Mouse (Mus musculus) C2C12 (cell line): ENCODE data around the gene Pde8a. TPM values are rescaled to one million over a fixed set of nuclear protein-coding genes. Genes with fewer than 3 reads are reported as not detected.

Experiments used
- H3K27me3 ChIP-seq: one replicate; pipeline ENCODE4 v1.6.1; 2011; ENCODE audit not compliant: control insufficient read depth, insufficient read depth, insufficient read length
- H3K36me3 ChIP-seq: one replicate; pipeline ENCODE4 v1.6.1; 2011; ENCODE audit not compliant: control insufficient read depth, insufficient read depth
- H3K4me3 ChIP-seq: one replicate; pipeline ENCODE4 v1.5.1; 2011; ENCODE audit warnings: mild to moderate bottlenecking, control low read depth; ENCODE audit not compliant: poor library complexity, insufficient read depth, severe bottlenecking
- H3K79me2 ChIP-seq: one replicate; pipeline ENCODE4 v1.6.1; 2011; ENCODE audit not compliant: control insufficient read depth, insufficient read depth
- H3K79me3 ChIP-seq: one replicate; pipeline ENCODE4 v1.6.1; 2011; ENCODE audit warnings: low read depth, control low read depth
- H3ac ChIP-seq: one replicate; pipeline ENCODE3; 2011; ENCODE audit warnings: low read depth; ENCODE audit not compliant: control insufficient read depth, insufficient read length
- CEBPB ChIP-seq: IDR thresholded peaks from one replicate; pipeline ENCODE4 v1.6.1; 2011; ENCODE audit warnings: low read depth, mild to moderate bottlenecking, control low read depth, moderate library complexity
- CTCF ChIP-seq: IDR thresholded peaks from one replicate; pipeline ENCODE4 v1.5.1; 2011; ENCODE audit not compliant: control insufficient read depth, insufficient read depth, insufficient read length
- FOSL1 ChIP-seq: IDR thresholded peaks from one replicate; pipeline ENCODE4 v1.8.0; 2011; ENCODE audit warnings: mild to moderate bottlenecking, low read length; ENCODE audit not compliant: poor library complexity, insufficient read depth, severe bottlenecking
- MAX ChIP-seq: IDR thresholded peaks from one replicate; pipeline ENCODE4 v1.6.1; 2011; ENCODE audit warnings: mild to moderate bottlenecking, control low read depth
- MYOD1 ChIP-seq: IDR thresholded peaks from one replicate; pipeline ENCODE4 v1.6.1; 2011; ENCODE audit warnings: low read depth; ENCODE audit not compliant: control insufficient read depth, insufficient read length
- MYOG ChIP-seq: IDR thresholded peaks from one replicate; pipeline ENCODE4 v1.6.1; 2011; ENCODE audit not compliant: control insufficient read depth, insufficient read length; ENCODE audit errors: extremely low read depth
- USF1 ChIP-seq: IDR thresholded peaks from one replicate; pipeline ENCODE4 v1.6.1; 2011; ENCODE audit warnings: low read depth, mild to moderate bottlenecking, control low read depth, moderate library complexity
- polyA plus RNA-seq: library from polyadenylated mRNA; unstranded; fragments of >200 nt; fragmentation: generic; extraction: Trizol; gene quantifications from one replicate; pipeline ENCODE4 v1.2.1, GENCODE M21; 2012; ENCODE audit warnings: missing spikeins

Pde8a gene
- polyA plus RNA-seq, 1 experiment, result 2.1 TPM

GRCm38 (mm10) chr7:81286946-81287345 is 73.5 kb downstream of the Pde8a start:
- Histone ChIP-seq H3K27me3 (no peaks in the 10 kb centered on the region), H3K36me3 (no peaks in the 10 kb centered on the region), H3ac (no peak overlapping the region), H3K4me3 (no peak overlapping the region), H3K79me3 (no peaks in the 10 kb centered on the region), H3K79me2 (no peaks in the 10 kb centered on the region)
- no peak for TF ChIP-seq MYOG
- no peak for TF ChIP-seq CTCF
- no peak for TF ChIP-seq MAX
- no peak for TF ChIP-seq CEBPB
- TF ChIP-seq USF1, result no peak
- no peak for TF ChIP-seq FOSL1
- no peak for TF ChIP-seq MYOD1

- Histone ChIP-seq H3K27me3 (no peaks in the 10 kb centered on the region), H3K79me3 (no peaks in the 10 kb centered on the region), H3K4me3 (no peak overlapping the region), H3ac (no peak overlapping the region), H3K79me2 (no peaks in the 10 kb centered on the region), H3K36me3 (no peaks in the 10 kb centered on the region)
- TF ChIP-seq MYOG (no peak), MYOD1 (no peak)
These were observed 81.8 kb downstream of the Pde8a start for GRCm38 (mm10) chr7:81295169-81295568.

- Histone ChIP-seq H3K4me3 (no peak overlapping the region), H3K36me3 (no peaks in the 10 kb centered on the region), H3K79me2 (no peaks in the 10 kb centered on the region), H3K79me3 (no peaks in the 10 kb centered on the region), H3K27me3 (no peaks in the 10 kb centered on the region), H3ac (no peak overlapping the region)
- no peak for TF ChIP-seq MYOG
- no peak for TF ChIP-seq MYOD1
- no peak for TF ChIP-seq MAX
These were observed 84.8 kb downstream of the Pde8a start for GRCm38 (mm10) chr7:81298206-81298605.

DNA sequence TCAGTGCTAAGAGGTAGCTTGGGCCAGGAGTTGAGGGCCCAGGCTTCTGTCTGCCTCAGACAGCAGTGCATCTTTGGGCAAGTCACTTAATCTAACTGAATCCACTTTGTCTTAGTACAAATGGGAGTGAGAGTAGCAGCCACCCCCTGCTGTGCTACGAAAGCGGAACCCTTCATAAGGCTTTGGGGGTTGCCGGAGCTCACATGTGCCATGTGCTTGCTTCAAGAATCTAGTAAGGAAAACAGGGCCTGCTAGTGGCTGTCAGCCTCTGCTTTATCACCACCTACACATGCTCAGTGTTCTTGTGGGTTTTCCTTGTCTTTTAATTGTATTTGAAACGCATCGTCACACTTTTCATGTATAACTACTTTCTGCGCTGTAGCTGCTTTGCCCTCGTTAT is 87.9 kb downstream of the Pde8a start:
- Histone ChIP-seq H3K4me3 (no peak overlapping the region), H3K79me2 (no peaks in the 10 kb centered on the region)
- TF ChIP-seq MYOG, result no peak
- TF ChIP-seq CEBPB, result no peak
- TF ChIP-seq MAX, result no peak
- no peak for TF ChIP-seq MYOD1
- no peak for TF ChIP-seq FOSL1
- TF ChIP-seq CTCF, result no peak
- no peak for TF ChIP-seq USF1

DNA sequence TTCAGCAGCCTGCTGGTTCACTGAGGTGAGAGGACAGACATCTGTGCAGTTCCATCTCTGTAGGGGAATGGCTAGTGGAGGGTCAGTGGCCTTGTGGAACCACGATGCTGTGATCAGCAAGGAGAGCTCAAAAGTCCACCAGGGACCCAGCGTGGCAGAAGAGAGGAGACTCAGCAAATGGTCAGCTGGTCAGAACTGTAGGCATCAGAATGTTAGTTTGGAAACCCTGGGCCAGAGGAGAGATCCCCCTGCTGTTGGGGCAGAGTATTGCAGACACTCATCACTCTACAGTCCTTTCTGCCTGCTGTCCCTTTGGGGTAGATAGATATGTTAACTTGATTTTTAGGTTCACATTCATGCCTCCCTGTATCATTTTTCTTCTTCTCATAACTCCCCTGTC is 90.3 kb downstream of the Pde8a start:
- Histone ChIP-seq H3K79me2 (no peaks in the 10 kb centered on the region), H3K79me3 (no peaks in the 10 kb centered on the region), H3K4me3 (no peak overlapping the region), H3K36me3 (no peaks in the 10 kb centered on the region), H3ac (no peak overlapping the region), H3K27me3 (no peaks in the 10 kb centered on the region)
- no peak for TF ChIP-seq CTCF
- TF ChIP-seq MYOG, result no peak
- no peak for TF ChIP-seq FOSL1
- no peak for TF ChIP-seq USF1
- no peak for TF ChIP-seq MYOD1
- no peak for TF ChIP-seq CEBPB
- no peak for TF ChIP-seq MAX

More for the DNA sequence above, 87.9 kb downstream of the Pde8a start:
- Histone ChIP-seq H3K27me3 (no peaks in the 10 kb centered on the region), H3ac (no peak overlapping the region), H3K36me3 (no peaks in the 10 kb centered on the region), H3K79me3 (no peaks in the 10 kb centered on the region)

DNA sequence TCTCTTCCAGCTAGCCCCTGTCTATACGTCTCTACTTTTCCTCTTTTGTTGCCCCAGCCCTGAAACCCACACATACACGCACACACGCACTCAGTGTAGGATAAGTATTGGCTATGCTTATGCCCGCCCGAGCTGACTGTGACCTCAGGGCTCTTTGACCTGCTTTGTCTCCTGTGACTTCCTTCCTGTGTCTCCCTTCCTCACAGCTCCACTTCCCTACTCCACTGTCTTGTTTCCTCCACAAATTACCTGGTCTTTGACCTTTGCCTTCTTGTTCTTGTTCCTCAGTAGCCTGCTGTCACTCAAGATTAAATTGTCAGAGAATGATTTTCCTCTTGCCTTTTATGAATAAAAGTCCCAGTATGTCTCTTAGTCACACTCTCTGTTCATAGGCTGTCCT is 90.7 kb downstream of the Pde8a start:
- no peak overlapping the region for H3K4me3 ChIP-seq
- no peaks in the 10 kb centered on the region for H3K79me2 ChIP-seq
- no peaks in the 10 kb centered on the region for H3K79me3 ChIP-seq
- no peak overlapping the region for H3ac ChIP-seq
- no peaks in the 10 kb centered on the region for H3K36me3 ChIP-seq
- TF ChIP-seq MYOD1 (no peak), MAX (no peak)
- no peaks in the 10 kb centered on the region for H3K27me3 ChIP-seq
